Mouse (Mus musculus): ENCODE data around the gene Mpst.

- no peak for TF ChIP-seq CTCF (IDR thresholded peaks at IDR 0.05; ENCODE audit: borderline replicate concordance, extremely low read depth, insufficient read depth, insufficient read length)
- no peak for TF ChIP-seq POLR2A (IDR thresholded peaks at IDR 0.05; ENCODE audit: borderline replicate concordance, extremely low read depth, insufficient read depth, insufficient read length, poor library complexity, severe bottlenecking)
Observed at GRCm38 (mm10) chr15:78443857-78444256, 37.6 kb downstream of the Mpst start.

Measured in brain, embryonic 14.5 days (tissue).